Mouse (Mus musculus): ENCODE data around the gene Terb2.

The Terb2 gene

GRCm38 (mm10) chr2:122233759-122234557, 47.9 kb downstream of the Terb2 start:
- peak; percentile 51 for DNase-seq (ENCODE audit: low spot score)

GRCm38 (mm10) chr2:122234611-122235288, 48.7 kb downstream of the Terb2 start, which contains the start of gene Sord:
Sord (plus strand) TSS chr2:122234749.
- DNase-seq (ENCODE audit: low spot score) = peak; percentile 54

GRCm38 (mm10) chr2:122235425-122235824, 49.4 kb downstream of the Terb2 start:
- no peak for DNase-seq (ENCODE audit: low spot score)

DNA sequence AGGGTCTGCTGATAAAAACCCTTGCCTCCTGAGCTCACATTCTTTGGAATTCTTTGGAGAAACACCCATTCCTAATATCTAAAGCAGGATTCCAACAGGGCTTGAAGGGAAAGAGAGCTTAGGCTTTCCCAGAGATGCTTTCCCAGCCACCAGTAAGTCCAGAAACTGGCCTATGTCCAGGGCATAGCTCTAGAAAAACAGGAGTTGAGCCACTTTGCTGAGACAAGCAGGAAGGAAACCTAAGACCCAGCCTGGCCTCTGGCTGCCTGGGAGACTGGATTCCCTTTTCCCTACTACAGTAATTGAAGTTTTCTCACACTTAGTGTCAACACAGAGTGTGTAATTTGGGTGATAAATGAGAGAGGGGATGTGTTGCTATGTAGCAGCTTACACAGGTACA, 50.2 kb downstream of the Terb2 start:
- DNase-seq (ENCODE audit: low spot score) = peak; percentile 13

DNA sequence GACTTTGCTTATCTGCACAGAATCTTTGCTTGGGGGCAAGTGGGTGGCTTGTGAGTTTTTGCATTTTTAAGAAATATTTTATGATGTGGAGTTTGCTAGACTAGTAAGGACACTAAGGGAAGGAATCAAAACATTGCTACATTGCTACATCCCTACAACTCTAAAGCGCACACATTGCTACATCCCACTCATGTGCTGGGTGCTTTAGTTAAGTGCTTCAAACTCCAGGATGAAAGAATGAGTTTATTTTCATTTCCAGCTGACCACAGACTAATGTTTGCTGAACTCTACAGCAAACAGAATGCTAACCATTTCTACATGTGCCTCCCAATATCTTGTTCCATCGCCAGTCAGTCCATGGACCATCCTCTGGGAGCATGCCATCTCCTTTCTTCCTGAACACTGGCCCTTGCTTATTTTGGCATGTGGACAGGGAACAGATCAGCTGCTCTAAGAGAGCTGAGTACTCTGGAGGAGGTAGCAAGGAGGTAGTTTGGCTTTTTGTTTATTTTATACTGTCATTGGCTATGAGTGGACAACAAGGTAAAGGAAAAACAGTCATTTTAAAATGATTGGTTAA, 51.9 kb downstream of the Terb2 start:
- DNase-seq (ENCODE audit: low spot score) = peak; percentile 27

DNA sequence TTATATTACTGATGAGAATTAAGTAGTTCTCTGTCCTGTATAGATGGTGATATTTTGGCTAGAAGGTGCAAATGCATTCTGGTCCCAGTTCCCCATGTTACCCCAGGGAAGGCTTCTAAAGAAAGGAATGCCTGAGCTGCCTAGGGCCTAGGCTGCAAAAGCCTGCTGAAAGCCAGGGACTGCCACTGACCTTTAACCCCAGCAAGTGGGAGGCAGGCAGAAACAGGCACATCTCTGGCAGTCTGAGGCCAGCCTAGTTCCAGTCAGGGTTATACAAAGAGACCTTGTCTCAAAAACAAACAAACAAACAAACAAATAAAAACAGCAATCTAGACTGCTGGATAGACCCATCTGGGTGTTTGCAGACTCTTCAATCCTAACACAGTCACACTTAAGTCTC, 54.7 kb downstream of the Terb2 start:
- DNase-seq (ENCODE audit: low spot score) = no peak

DNA sequence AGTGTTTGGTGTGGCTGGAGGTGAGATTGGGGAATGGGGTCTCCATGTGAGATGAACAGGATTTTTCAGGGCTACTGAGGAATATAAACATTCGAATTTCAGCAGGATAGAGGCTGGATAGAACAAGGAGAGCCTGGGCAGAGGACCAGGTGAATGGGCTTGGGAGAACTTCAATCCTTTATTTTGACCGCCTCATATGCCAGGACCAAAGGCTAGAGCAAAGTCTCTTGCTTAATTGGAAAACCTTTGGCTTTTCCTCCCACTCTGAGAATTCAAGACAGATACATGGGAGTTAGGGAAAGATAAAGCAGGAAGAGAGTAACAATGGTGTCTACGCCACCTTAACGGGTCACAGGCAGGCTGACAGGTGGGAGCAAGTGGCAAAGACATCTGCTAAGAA, 55.2 kb downstream of the Terb2 start:
- no peak for DNase-seq (ENCODE audit: low spot score)

- peak; percentile 20 for DNase-seq (ENCODE audit: low spot score)
These were observed 55.9 kb downstream of the Terb2 start for GRCm38 (mm10) chr2:122241935-122242334.

DNA sequence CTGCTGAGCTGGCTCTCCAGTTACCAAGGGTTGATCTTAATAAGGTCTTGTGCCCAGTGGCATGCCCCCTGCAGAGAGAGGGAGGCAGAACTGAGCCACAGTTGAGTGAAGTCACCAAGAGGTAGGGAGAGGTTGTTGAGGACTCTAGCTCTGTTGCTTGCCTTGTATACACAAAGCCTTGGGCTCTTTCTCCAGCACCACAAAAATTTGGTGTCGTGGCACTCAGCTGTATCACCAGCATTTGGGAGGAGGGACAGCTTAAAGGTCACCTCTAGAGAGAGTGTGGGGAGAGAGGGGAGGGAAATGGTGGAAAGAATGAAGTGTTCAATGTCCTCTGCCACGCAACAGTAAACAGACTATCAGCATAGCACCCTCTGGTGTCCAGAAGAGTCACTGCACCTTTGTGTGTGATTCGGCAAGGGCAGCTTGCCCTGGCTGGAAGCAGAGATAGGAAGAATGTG, 57.6 kb downstream of the Terb2 start:
- peak; percentile 77 for DNase-seq (ENCODE audit: low spot score)

DNA sequence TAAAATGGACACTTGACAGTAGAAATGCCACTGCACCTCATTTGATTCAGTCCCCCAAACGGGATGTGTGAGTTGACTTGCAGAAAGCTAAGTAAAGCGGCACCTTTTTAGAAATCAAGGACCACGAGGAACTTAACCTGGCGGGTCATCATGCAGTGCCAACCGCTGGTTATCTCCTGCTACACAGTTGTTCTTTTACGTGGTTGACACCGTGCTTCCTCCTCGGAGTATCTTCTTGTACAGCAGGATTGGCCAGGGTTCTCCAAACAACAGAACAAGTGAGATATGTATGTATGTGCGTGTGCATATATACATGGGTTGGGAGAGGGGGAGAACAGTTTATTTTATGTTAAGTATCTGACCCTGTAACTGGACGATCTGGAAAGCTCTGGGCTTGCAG, 61.7 kb downstream of the Terb2 start:
- DNase-seq (ENCODE audit: low spot score) = no peak

- no peak for DNase-seq (ENCODE audit: low spot score)
These were observed 69.9 kb downstream of the Terb2 start for GRCm38 (mm10) chr2:122255997-122256396.

Data from lung, postnatal 25 days (tissue).